Mouse (Mus musculus) olfactory bulb, adult 2 months (tissue): ENCODE measurements around the gene Hexim2. TPM values are rescaled to one million over a fixed set of nuclear protein-coding genes. Genes with fewer than 3 reads are reported as not detected.
A peak's percentile ranks its signal among the peaks of the same experiment; 100 is the strongest.

ENCODE experiments used
- H3K27ac ChIP-seq: fragments of 200-500 bp; 2 replicates; pipeline ENCODE4 v1.5.1; 2012; ENCODE audit warnings: low read depth, low read length; ENCODE audit not compliant: insufficient read depth
- H3K4me1 ChIP-seq: fragments of 200-500 bp; 2 replicates; pipeline ENCODE4 v1.6.1; 2012; ENCODE audit warnings: low read length; ENCODE audit not compliant: control insufficient read depth, insufficient read depth
- H3K4me3 ChIP-seq: fragments of 200-500 bp; 2 replicates; pipeline ENCODE4 v1.5.1; 2012; ENCODE audit warnings: mild to moderate bottlenecking, low read depth, low read length, moderate library complexity; ENCODE audit not compliant: insufficient read depth
- CTCF ChIP-seq: fragments of 200-500 bp; IDR thresholded peaks from 2 replicates; pipeline ENCODE4 v1.5.1; 2012; ENCODE audit warnings: low read depth, mild to moderate bottlenecking, low read length, moderate library complexity; ENCODE audit not compliant: insufficient read depth
- POLR2A ChIP-seq: fragments of 200-500 bp; IDR thresholded peaks from 2 replicates; pipeline ENCODE4 v1.6.1; 2012; ENCODE audit warnings: mild to moderate bottlenecking, low read depth, low read length, moderate library complexity; ENCODE audit not compliant: insufficient read depth
- WGBS: fragments of 180-500 bp; shearing (Covaris S2); methylation state at CpG from one replicate; pipeline ENCODE4 v1.1.7; 2018; 5-methylcytosine and 5-hydroxymethylcytosine counted together
- polyA plus RNA-seq: library from polyadenylated mRNA; stranded (reverse); fragments of >200 nt; gene quantifications from 2 replicates; pipeline ENCODE4 v1.2.4, GENCODE M21; 2012; ENCODE audit warnings: low replicate concordance; ENCODE audit not compliant: missing spikeins, insufficient read depth, insufficient read length

Hexim2 gene
- not detected in 2 replicates for polyA plus RNA-seq

- peaks cover 13% of the 10 kb centered on the region for H3K4me1 ChIP-seq
- H3K27ac ChIP-seq: peak within 1 kb of the TSS; percentile 97
- no peak for TF ChIP-seq CTCF
- no peak for TF ChIP-seq POLR2A
- under 1% methylated on average over 39 of the region's 39 CpGs for WGBS
- H3K4me3 ChIP-seq: peak within 1 kb of the TSS; percentile 77
Measured at GRCm38 (mm10) chr11:103131701-103132575, at the start of gene Hexim2. Gene Hexim2, plus strand, starts transcription at chr11:103132429.

DNA sequence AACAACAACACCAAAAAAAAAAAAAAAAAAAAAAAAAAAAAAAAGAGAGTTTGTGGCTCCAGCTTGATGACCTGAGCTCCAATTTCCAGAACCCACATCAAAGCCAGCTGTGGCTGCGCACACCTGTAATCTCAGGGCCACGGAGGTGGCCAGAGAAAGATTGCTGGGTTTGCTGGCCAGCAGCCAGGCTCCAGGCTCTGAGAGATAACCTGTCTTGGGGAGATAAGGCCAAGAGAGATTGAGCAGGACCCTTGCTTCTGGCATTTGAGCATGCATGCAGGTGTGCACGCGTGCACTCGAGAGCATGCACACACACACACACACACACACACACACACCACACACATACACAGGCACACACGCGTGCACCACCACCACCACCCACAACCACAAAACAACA, 38.9 kb upstream of the Hexim2 start:
- Histone ChIP-seq H3K4me3 (no peak overlapping the region), H3K27ac (no peak overlapping the region), H3K4me1 (peaks cover 10% of the 10 kb centered on the region)
- WGBS: 96% methylated on average over 7 of the region's 7 CpGs
- no peak for TF ChIP-seq POLR2A
- TF ChIP-seq CTCF: no peak

DNA sequence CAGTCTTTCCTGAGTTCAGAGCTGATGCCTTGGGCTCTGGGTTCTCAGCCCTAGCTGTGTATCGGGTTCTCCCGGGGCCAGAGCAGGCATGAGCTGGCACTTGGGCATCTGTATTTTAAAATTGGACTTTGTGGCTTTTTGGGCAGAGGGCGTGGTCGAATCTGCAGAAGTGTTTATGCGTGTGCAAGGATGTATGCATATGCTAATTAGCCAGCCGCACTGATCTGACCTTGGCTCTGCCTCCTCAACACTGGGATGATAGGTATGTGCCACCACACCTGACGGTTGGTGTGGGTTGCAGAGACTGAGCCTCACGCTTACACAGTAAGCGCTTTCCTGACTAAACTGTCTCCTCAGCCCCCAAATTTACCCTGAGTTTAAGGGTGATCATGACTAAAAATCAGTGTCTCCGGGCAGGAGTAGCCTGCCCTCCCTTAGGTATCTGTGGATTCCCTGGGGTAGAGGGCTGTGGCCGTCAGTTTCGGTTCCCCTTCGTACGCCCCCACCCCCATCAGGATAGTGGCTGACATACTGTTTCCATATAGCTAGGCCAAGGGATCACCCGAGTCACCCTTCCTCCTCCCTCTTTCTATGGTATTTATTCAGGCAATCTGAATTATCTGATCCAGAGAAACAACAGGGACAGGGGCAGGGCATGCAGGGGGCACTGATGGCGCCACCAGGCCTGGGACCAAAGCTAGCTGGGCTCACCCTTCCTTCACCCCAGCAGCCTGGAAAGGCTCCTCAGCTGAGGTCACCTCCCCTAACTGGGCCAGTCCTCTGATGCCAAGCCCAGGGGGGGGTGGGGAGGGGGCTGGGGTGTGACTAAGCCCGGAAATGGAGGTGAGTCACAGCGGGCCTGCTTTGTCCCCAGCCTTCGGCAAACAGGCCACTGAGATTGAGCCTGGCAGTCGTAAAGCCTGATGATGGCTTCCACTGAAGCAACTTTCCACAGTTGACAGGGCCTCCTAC, 38.1 kb upstream of the Hexim2 start:
- TF ChIP-seq POLR2A (no peak), CTCF (no peak)

GRCm38 (mm10) chr11:103095107-103095670, 37.0 kb upstream of the Hexim2 start:
- H3K4me1 ChIP-seq: peaks cover 10% of the 10 kb centered on the region
- no peak overlapping the region for H3K27ac ChIP-seq
- TF ChIP-seq CTCF: no peak
- no peak for TF ChIP-seq POLR2A
- WGBS: 79% methylated on average over 9 of the region's 9 CpGs
- no peak overlapping the region for H3K4me3 ChIP-seq

More for the DNA sequence above, 38.1 kb upstream of the Hexim2 start:
- Histone ChIP-seq H3K27ac (no peak overlapping the region), H3K4me3 (no peak overlapping the region), H3K4me1 (peaks cover 10% of the 10 kb centered on the region)
- WGBS: 79% methylated on average over 20 of the region's 20 CpGs

DNA sequence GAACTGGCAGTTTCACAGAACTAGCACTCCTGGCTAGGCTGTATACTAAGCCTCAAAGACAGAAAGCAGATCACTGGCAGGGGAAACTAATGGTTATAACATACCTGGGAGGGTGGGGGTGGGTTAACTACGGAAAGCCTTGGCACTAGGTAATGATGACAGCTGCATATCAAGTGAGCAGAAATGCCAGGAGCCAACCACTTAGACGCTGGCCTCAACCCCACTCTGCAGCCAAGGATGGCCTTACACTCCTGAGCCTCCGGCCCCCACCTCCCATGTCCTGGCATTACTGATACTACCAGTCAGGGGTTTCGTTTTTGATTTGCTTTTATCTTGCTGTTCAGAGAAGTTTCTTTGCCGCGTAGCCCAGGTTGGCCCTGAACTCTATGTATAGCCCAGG, 36.4 kb upstream of the Hexim2 start:
- Histone ChIP-seq H3K4me1 (peaks cover 10% of the 10 kb centered on the region), H3K4me3 (no peak overlapping the region), H3K27ac (no peak overlapping the region)
- TF ChIP-seq CTCF: no peak
- TF ChIP-seq POLR2A: no peak
- 91% methylated on average over 6 of the region's 6 CpGs for WGBS

DNA sequence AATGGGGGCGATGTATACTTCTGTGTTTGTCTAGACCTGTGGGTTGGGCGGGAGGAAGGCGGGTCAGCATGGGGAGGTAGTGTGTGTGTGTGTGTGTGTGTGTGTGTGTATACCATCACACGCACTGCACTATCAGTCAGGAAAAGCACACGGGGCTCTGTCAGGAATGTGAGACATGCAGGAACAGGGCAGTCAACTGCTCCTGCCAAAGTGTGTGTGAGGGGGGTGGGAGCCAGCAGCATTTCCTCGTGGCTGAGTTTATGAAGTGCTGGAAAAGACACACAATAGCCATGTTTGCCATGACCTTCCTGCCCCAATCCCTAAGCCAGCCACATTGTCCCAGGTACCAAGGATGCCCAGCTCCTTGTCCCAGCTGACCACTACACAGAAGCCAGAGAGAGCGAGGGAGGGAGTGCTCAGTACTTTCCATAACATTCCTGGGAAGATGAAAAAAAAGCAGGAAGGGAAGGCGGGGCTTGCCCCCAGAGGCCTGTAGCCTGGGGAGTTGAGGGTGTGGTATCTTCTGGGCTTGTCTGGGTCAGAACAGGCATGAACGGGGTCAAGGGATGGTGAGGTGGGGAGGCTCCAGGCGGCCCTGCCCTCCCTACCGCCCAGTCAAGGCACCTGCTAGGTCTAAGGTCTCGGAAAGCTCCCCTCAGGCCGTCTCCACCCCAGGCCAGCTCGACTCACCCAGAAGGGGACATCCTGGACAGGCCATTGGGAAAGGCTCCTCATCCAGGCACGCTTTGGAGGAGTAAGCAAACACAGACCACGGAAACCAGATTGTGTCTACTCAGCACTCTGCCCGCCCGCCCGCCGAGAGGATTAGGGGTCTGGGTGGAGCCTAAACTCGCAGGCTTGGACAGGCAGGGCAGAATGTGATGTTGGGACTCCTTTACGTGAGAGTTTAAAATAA, 35.0 kb upstream of the Hexim2 start:
- TF ChIP-seq CTCF (no peak), POLR2A (no peak)
- H3K4me3 ChIP-seq: no peak overlapping the region
- WGBS: 62% methylated on average over 22 of the region's 22 CpGs
- no peak overlapping the region for H3K27ac ChIP-seq
- H3K4me1 ChIP-seq: peaks cover 15% of the 10 kb centered on the region

- Histone ChIP-seq H3K4me1 (peaks cover 21% of the 10 kb centered on the region), H3K4me3 (no peak overlapping the region), H3K27ac (no peak overlapping the region)
- 82% methylated on average over 11 of the region's 11 CpGs for WGBS
- TF ChIP-seq POLR2A: no peak
- no peak for TF ChIP-seq CTCF
Measured at GRCm38 (mm10) chr11:103098531-103099190, 33.6 kb upstream of the Hexim2 start.
